Mouse (Mus musculus) kidney, adult 2 months (tissue): Measurements from ENCODE around the gene Ankrd34b.

Experiments used
- CTCF ChIP-seq: fragments of 200-500 bp; conservative IDR thresholded peaks from 2 replicates; pipeline ENCODE4 v1.5.1; 2011; ENCODE audit warnings: low read depth, mild to moderate bottlenecking, control low read depth, low read length, moderate library complexity, mixed read lengths; ENCODE audit not compliant: insufficient read depth, insufficient read length
- POLR2A ChIP-seq: fragments of 200-500 bp; IDR thresholded peaks from one replicate; pipeline ENCODE4 v1.6.1; 2011; ENCODE audit warnings: low read depth, low read length, control low read depth

DNA sequence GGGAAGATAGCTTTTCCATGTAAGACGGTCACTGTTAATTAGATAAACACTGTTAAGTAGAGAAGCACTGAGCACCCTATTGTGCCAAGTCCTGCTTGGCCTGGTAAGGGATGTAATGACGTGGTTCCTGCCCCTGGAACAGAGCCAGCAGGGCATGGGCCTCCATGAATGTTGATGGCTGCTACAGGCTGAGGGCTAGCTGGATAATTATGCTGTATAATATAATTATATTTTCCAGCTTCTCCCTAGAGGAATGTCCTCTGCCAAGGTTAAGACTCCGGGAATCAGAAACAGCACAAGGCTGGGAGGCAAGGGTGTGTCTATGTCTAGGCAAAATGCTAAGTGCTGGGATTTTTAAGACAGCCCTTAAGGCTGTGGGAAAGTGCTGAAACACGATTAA, 65.1 kb downstream of the Ankrd34b start:
- TF ChIP-seq CTCF (no peak), POLR2A (no peak)
